Mouse (Mus musculus) heart, embryonic 12.5 days (tissue): ENCODE results near the gene Becn1. TPM values are rescaled to one million over a fixed set of nuclear protein-coding genes. Genes with fewer than 3 reads are reported as not detected.
A peak's percentile ranks its signal among the peaks of the same experiment; 100 is the strongest.

Experiments used
- ATAC-seq: fragments of 200-750 bp; cut with Nextera tagmentation; 2 replicates; pipeline ENCODE4 v1.8.0; 2017; ENCODE audit warnings: moderate TSS enrichment, moderate library complexity; ENCODE audit not compliant: insufficient number of reproducible peaks, low FRiP score
- H3K27ac ChIP-seq: fragments of 300-500 bp; sonication (generic); 2 replicates; pipeline ENCODE4 v1.5.1; 2016; ENCODE audit warnings: mild to moderate bottlenecking, moderate library complexity; ENCODE audit not compliant: poor library complexity, severe bottlenecking
- H3K27me3 ChIP-seq: fragments of 300-500 bp; sonication (generic); replicated peaks from 2 replicates; pipeline ENCODE4 v1.6.1; 2016; ENCODE audit warnings: mild to moderate bottlenecking, moderate library complexity
- H3K36me3 ChIP-seq: fragments of 300-500 bp; sonication (generic); 2 replicates; pipeline ENCODE4 v1.6.1; 2016; ENCODE audit warnings: mild to moderate bottlenecking, moderate library complexity
- H3K4me1 ChIP-seq: fragments of 300-500 bp; sonication (generic); replicated peaks from 2 replicates; pipeline ENCODE4 v1.6.1; 2016; ENCODE audit warnings: mild to moderate bottlenecking
- H3K4me2 ChIP-seq: fragments of 300-500 bp; sonication (generic); 2 replicates; pipeline ENCODE4 v1.6.1; 2016; ENCODE audit warnings: mild to moderate bottlenecking, moderate library complexity
- H3K4me3 ChIP-seq: fragments of 300-500 bp; sonication (generic); 2 replicates; pipeline ENCODE4 v1.5.1; 2016; ENCODE audit warnings: mild to moderate bottlenecking
- H3K9ac ChIP-seq: fragments of 300-500 bp; sonication (generic); 2 replicates; pipeline ENCODE4 v1.6.1; 2016; ENCODE audit warnings: mild to moderate bottlenecking, moderate library complexity
- H3K9me3 ChIP-seq: fragments of 300-500 bp; sonication (generic); replicated peaks from 2 replicates; pipeline ENCODE4 v1.6.1; 2016; ENCODE audit warnings: mild to moderate bottlenecking, moderate library complexity
- WGBS: fragments of 180-500 bp; shearing (Covaris S2); methylation state at CpG from one replicate; pipeline ENCODE4 v1.1.7; 2016; 5-methylcytosine and 5-hydroxymethylcytosine counted together
- polyA plus RNA-seq: library from polyadenylated mRNA; unstranded; fragments of >200 nt; fragmentation: Nextera tagmentation; extraction: Ambion mirVana; gene quantifications from 2 replicates; pipeline ENCODE4 v1.2.1, GENCODE M21; 2016

The Becn1 gene
- polyA plus RNA-seq, 1 experiment from 2014 or later, result 141 TPM

- Histone ChIP-seq H3K4me3 (peak overlapping the region; percentile 97), H3K4me1 (peaks cover 34% of the 10 kb centered on the region), H3K27me3 (peaks cover 1% of the 10 kb centered on the region), H3K36me3 (peaks cover 14% of the 10 kb centered on the region), H3K9ac (peak overlapping the region; percentile 97), H3K4me2 (peak overlapping the region; percentile 94), H3K27ac (peak overlapping the region; percentile 94), H3K9me3 (no peaks in the 10 kb centered on the region)
- WGBS, result 8% methylated on average over 7 of the region's 7 CpGs
- no peak for ATAC-seq
These were observed 49.1 kb downstream of the Becn1 start for GRCm38 (mm10) chr11:101252941-101253340.

GRCm38 (mm10) chr11:101251031-101251430 is 51.1 kb downstream of the Becn1 start:
- no peak overlapping the region for H3K4me2 ChIP-seq
- no peak overlapping the region for H3K4me3 ChIP-seq
- H3K27me3 ChIP-seq, result peaks cover 15% of the 10 kb centered on the region
- H3K27ac ChIP-seq, result no peak overlapping the region
- H3K9ac ChIP-seq, result no peak overlapping the region
- peaks cover 24% of the 10 kb centered on the region for H3K4me1 ChIP-seq
- ATAC-seq, result no peak
- H3K9me3 ChIP-seq, result no peaks in the 10 kb centered on the region
- H3K36me3 ChIP-seq, result peaks cover 3% of the 10 kb centered on the region
- WGBS, result 66% methylated on average over 2 of the region's 2 CpGs

GRCm38 (mm10) chr11:101248258-101248994 is 53.7 kb downstream of the Becn1 start:
- Histone ChIP-seq H3K4me3 (peak overlapping the region; percentile 62), H3K27me3 (peaks cover 32% of the 10 kb centered on the region), H3K4me2 (peak overlapping the region; percentile 84), H3K4me1 (peaks cover 16% of the 10 kb centered on the region), H3K27ac (peak overlapping the region; percentile 85), H3K9me3 (no peaks in the 10 kb centered on the region), H3K36me3 (no peaks in the 10 kb centered on the region), H3K9ac (no peak overlapping the region)
- no peak; the same call in 1 of the 2 replicates for ATAC-seq
- WGBS, result 25% methylated on average over 14 of the region's 14 CpGs

GRCm38 (mm10) chr11:101247521-101248030 is 54.5 kb downstream of the Becn1 start:
- peaks cover 32% of the 10 kb centered on the region for H3K27me3 ChIP-seq
- 64% methylated on average over 6 of the region's 6 CpGs for WGBS
- no peak for ATAC-seq
- H3K9ac ChIP-seq, result peak overlapping the region; percentile 79
- peak overlapping the region; percentile 85 for H3K27ac ChIP-seq
- H3K4me3 ChIP-seq, result peak overlapping the region; percentile 62
- H3K9me3 ChIP-seq, result no peaks in the 10 kb centered on the region
- H3K4me1 ChIP-seq, result peaks cover 12% of the 10 kb centered on the region
- H3K36me3 ChIP-seq, result no peaks in the 10 kb centered on the region
- H3K4me2 ChIP-seq, result peak overlapping the region; percentile 84

DNA sequence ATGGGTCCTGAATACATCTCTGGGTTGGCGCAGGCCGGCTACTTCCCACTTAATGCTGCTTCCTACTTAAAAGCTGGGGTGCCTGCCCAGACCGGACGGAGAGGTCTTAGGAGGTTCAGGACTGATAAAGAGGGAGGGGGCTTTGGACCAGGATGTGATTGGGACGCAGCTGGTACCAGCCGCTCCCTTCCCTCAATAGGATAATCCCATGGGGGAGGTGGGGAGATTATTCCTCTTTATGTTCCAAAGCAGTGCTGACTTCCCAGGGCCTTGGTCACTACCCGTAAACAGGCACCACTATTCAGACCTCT is 55.4 kb downstream of the Becn1 start:
- H3K27me3 ChIP-seq, result peaks cover 32% of the 10 kb centered on the region
- H3K4me1 ChIP-seq, result peaks cover 8% of the 10 kb centered on the region
- H3K27ac ChIP-seq, result peak overlapping the region; percentile 85
- WGBS, result 5% methylated on average over 7 of the region's 7 CpGs
- H3K9ac ChIP-seq, result peak overlapping the region; percentile 79
- peak overlapping the region; percentile 62 for H3K4me3 ChIP-seq
- H3K9me3 ChIP-seq, result no peaks in the 10 kb centered on the region
- no peak for ATAC-seq
- H3K4me2 ChIP-seq, result peak overlapping the region; percentile 84
- H3K36me3 ChIP-seq, result no peaks in the 10 kb centered on the region

DNA sequence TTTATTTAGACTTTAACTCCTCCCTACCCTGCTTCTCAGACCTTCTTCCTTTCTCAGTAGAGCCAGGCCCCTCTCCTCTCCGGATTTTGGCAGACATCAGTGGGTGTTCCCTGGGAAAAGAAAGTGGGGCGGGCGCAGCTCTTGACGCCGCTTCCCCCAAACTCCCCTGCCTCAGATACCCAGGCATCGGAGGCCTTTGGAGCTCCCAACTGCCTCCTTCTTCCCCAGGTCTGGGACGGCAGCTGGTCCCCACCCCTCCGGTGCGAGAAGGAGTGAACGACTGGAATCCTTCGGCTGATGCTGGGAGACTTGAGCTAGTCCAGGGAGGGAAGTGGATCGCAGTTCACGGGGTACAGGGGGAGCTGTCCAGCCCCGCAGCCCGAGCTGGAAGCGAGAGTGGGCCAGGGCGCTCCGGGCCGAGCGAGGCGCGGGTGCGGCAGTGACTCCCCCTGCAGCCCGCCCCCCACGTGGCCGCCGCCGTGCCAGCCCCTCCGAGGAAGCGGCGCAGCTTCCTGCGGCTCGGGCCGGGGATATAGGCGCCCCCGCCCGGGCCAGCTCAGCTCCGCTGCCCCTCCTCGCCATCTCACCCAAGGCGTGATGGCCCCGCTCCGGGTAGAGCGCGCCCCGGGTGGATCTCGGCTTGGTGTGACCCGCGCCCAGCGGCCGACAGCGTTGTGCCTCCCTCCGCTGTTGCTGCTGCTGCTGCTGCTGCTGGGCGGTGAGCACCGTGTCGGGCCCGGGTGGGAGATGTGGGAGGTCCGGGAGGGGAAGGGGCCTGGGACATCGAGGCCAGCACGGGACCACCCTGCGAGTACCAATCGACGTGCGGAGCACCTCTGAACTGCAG is 56.0 kb downstream of the Becn1 start, which contains the start of gene Ramp2:
Ramp2 (plus strand) TSS at position 174 of the 847 bp plus-strand sequence.
- Histone ChIP-seq H3K9ac (peak within 1 kb of the TSS; percentile 79), H3K27me3 (peaks cover 32% of the 10 kb centered on the region), H3K4me3 (peak within 1 kb of the TSS; percentile 62), H3K36me3 (no peaks in the 10 kb centered on the region), H3K4me1 (peaks cover 8% of the 10 kb centered on the region), H3K4me2 (peak within 1 kb of the TSS; percentile 84), H3K27ac (peak within 1 kb of the TSS; percentile 85), H3K9me3 (no peaks in the 10 kb centered on the region)
- under 1% methylated on average over 53 of the region's 63 CpGs for WGBS
- ATAC-seq, result peak; percentile 77

DNA sequence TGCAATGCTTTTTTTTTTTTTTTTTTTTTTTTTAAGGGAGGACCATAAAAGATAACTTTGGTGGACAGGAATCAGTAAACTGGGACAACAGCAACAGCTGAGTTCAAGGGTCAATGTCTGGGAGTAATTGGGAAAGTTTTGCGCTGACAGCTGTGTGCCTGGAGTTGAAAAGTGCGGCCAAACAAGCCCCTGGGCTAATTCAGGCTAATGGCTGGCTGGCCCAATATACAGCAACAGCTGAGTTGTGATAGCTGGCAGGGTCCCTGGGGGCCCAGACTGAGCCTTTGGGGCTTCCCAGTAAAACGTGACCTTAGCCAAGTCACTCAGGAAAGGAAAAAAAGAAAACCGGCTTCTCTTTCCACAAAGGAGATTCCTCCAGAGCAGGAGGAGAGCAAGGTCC is 57.0 kb downstream of the Becn1 start:
- Histone ChIP-seq H3K9ac (peak overlapping the region; percentile 79; the same call in 1 of the 2 replicates), H3K27me3 (peaks cover 32% of the 10 kb centered on the region), H3K27ac (peak overlapping the region; percentile 85), H3K9me3 (no peaks in the 10 kb centered on the region), H3K4me3 (peak overlapping the region; percentile 62), H3K36me3 (no peaks in the 10 kb centered on the region), H3K4me2 (peak overlapping the region; percentile 84), H3K4me1 (peaks cover 8% of the 10 kb centered on the region)
- 16% methylated on average over 4 of the region's 4 CpGs for WGBS
- no peak for ATAC-seq

DNA sequence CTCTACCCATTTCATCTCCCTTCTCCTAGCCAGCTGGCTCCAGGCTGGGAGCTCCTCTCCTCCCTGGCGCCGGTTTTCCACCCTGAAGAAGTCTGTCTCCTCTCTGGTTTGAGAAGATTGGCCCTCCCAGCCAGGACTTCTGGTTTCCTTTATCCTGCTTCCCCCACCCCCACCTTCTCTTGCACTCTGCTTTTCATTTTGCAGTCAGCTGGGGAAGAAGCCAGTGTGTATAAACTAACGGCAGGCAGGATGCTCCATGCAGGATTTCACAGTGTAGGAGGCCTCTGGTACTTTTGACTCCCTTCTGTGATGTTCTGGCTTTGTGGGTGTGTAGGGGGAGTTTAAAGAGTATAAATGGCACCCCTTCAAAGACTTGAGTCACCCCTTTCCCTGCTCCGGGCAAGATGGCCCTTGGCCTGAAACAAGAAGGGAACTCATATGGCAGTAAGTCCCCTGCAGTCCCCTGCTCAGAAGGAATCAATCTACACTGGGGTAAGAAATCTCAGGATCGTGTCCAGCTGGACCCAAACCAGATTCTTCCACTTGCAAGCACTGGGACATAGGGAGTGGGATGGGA is 63.9 kb downstream of the Becn1 start:
- WGBS, result 36% methylated on average over 5 of the region's 5 CpGs
- Histone ChIP-seq H3K9me3 (no peaks in the 10 kb centered on the region), H3K4me1 (peaks cover 4% of the 10 kb centered on the region; the same call in 1 of the 2 replicates), H3K27me3 (no peaks in the 10 kb centered on the region), H3K4me2 (peak overlapping the region; percentile 29; the same call in 1 of the 2 replicates), H3K36me3 (no peaks in the 10 kb centered on the region), H3K27ac (peak overlapping the region; percentile 85), H3K9ac (no peak overlapping the region), H3K4me3 (no peak overlapping the region)
- ATAC-seq, result no peak

GRCm38 (mm10) chr11:101236782-101237181 is 65.3 kb downstream of the Becn1 start:
- no peaks in the 10 kb centered on the region for H3K9me3 ChIP-seq
- no peaks in the 10 kb centered on the region for H3K36me3 ChIP-seq
- H3K27ac ChIP-seq, result no peak overlapping the region; the same call in 1 of the 2 replicates
- no peak overlapping the region for H3K4me2 ChIP-seq
- H3K27me3 ChIP-seq, result no peaks in the 10 kb centered on the region
- 87% methylated on average over 5 of the region's 5 CpGs for WGBS
- no peak overlapping the region for H3K9ac ChIP-seq
- ATAC-seq, result no peak
- peaks cover 7% of the 10 kb centered on the region for H3K4me1 ChIP-seq
- no peak overlapping the region for H3K4me3 ChIP-seq
